Mouse (Mus musculus): ENCODE data around the gene Vmn1r115.
"Not testable (repeated sequence)": the region's sequence is repeated elsewhere in the genome, so short reads cannot be mapped to it uniquely, and the experiment has no call there.

DNA sequence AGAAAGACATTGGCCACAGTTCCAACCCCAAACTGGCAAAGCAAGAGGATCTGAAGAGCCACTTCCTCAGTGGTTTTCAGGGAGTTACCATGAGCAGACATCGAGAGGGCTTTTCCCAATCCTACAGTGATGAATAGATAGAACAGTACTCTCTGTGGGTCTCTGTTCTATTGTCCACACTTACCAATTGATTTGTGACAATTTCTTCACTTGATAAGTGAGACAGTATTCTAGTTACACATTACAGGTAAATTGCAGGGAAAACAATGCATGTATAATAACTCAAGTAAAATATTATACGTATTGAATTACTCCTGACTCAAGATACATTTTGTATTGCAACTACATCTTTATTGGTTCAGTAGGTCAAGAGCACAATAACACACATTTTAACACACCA is 39.2 kb upstream of the Vmn1r115 start, which contains the start of gene Vmn1r117:
- TF ChIP-seq CTCF, EP300 (IDR thresholded peaks at IDR 0.05): not testable (repeated sequence)
